Comparison of ENCODE assay signal across 14 mouse cellular contexts in genomic region chr3:103787225-103787624, GRCm38 (mm10). TPM values are rescaled to one million over a fixed set of nuclear protein-coding genes. Genes with fewer than 3 reads are reported as not detected.
DNase-seq lines count a peak whose midpoint lies in the region; ATAC-seq and TF ChIP-seq lines count a peak whose summit lies in the region.
"Had no signal": no experiment of that assay in that cellular context is flagged by ENCODE, and none has a peak within 500 bp of the region (broad histone marks: within the 10 kb centered on the region; RNA-seq: fewer than 3 reads in every experiment).

No protein-coding gene starts in this region.

- H3K4me3 ChIP-seq in gastrocnemius, adult 2 months = peak overlapping the region; percentile 96
- peak overlapping the region; percentile 13; the same call in 1 of the 2 replicates for H3K4me3 ChIP-seq in liver, embryonic 12.5 days
- H3K4me3 ChIP-seq in liver, postnatal 0 days (ENCODE audit: low read depth, low read length) = peak overlapping the region; percentile 19; the same call in 1 of the 2 replicates
- no peak overlapping the region for H3K4me3 ChIP-seq in stomach, embryonic 15.5 days (replicated peaks)

- no peak for DNase-seq in gastrocnemius, adult 2 months
- DNase-seq in gastrocnemius, postnatal 25 days = no peak
- DNase-seq in liver = no peak
- DNase-seq in liver, postnatal 0 days = no peak
- no peak for DNase-seq in cerebellum, adult 9-11 months
- DNase-seq in layer of hippocampus, postnatal 36 days = no peak
- DNase-seq: cerebellum, postnatal 36 days; gastrocnemius, postnatal 10 days; kidney, postnatal 10 days had no signal

- H3K9me3 ChIP-seq in liver, embryonic 12.5 days (replicated peaks) = no peaks in the 10 kb centered on the region
- no peaks in the 10 kb centered on the region for H3K9me3 ChIP-seq in liver, postnatal 0 days (ENCODE audit: low read length)
- H3K9me3 ChIP-seq in stomach, embryonic 15.5 days = no peaks in the 10 kb centered on the region

- TF ChIP-seq CTCF in gastrocnemius, adult 2 months (IDR thresholded peaks at IDR 0.05) = no peak
- TF ChIP-seq CTCF in liver, postnatal 0 days (IDR thresholded peaks at IDR 0.05; ENCODE audit: low read depth) = no peak

- intact Hi-C loops in gastrocnemius, adult 2 months (cut with DNase I) = no loop called here

- ATAC-seq in liver, embryonic 12.5 days = no peak
- ATAC-seq in liver, postnatal 0 days = no peak
- ATAC-seq in stomach, embryonic 15.5 days (ENCODE audit: insufficient read depth, low FRiP score, low read depth) = no peak

- H3K27ac ChIP-seq in gastrocnemius, adult 2 months = peak overlapping the region; percentile 93
- H3K27ac ChIP-seq in liver, embryonic 12.5 days = peak overlapping the region; percentile 52; the same call in 1 of the 2 replicates
- H3K27ac ChIP-seq in liver, postnatal 0 days (ENCODE audit: low read depth) = peak overlapping the region; percentile 50
- H3K27ac ChIP-seq in stomach, embryonic 15.5 days = peak overlapping the region; percentile 21; the same call in 1 of the 2 replicates
- H3K27ac ChIP-seq: hindbrain, embryonic 14.5 days had no signal

- peak; percentile 44; the same call in 1 of the 2 replicates for TF ChIP-seq EP300 in liver, postnatal 0 days (IDR thresholded peaks at IDR 0.05; ENCODE audit: low read depth)

- H3K4me2 ChIP-seq in liver, embryonic 12.5 days = peak overlapping the region; percentile 28
- H3K4me2 ChIP-seq in liver, postnatal 0 days (ENCODE audit: low read depth, low read length) = peak overlapping the region; percentile 71
- H3K4me2 ChIP-seq in stomach, embryonic 15.5 days = no peak overlapping the region
- H3K4me2 ChIP-seq: hindbrain, embryonic 14.5 days had no signal

- 50% methylated on average over 7 of the region's 7 CpGs for WGBS in liver, embryonic 12.5 days (ENCODE audit: insufficient replicate concordance)
- 35% methylated on average over 7 of the region's 7 CpGs for WGBS in liver, postnatal 0 days (ENCODE audit: insufficient replicate concordance)
- WGBS in stomach, embryonic 15.5 days = 63% methylated on average over 7 of the region's 7 CpGs

- H3K4me1 ChIP-seq in liver, embryonic 12.5 days = peaks cover 82% of the 10 kb centered on the region
- peaks cover 59% of the 10 kb centered on the region for H3K4me1 ChIP-seq in liver, postnatal 0 days (ENCODE audit: insufficient read depth)
- peaks cover 11% of the 10 kb centered on the region; the same call in 1 of the 2 replicates for H3K4me1 ChIP-seq in stomach, embryonic 15.5 days

- H3K36me3 ChIP-seq in liver, embryonic 12.5 days = peaks cover 25% of the 10 kb centered on the region
- peaks cover 3% of the 10 kb centered on the region; the same call in 1 of the 2 replicates for H3K36me3 ChIP-seq in liver, postnatal 0 days (replicated peaks; ENCODE audit: insufficient read depth, low read length)
- no peaks in the 10 kb centered on the region for H3K36me3 ChIP-seq in stomach, embryonic 15.5 days

- H3K9ac ChIP-seq in liver, embryonic 12.5 days = 0 out of 2 replicates have a peak overlapping the region, but pooled peaks have one; percentile 7
- H3K9ac ChIP-seq in liver, postnatal 0 days (replicated peaks) = no peak overlapping the region; the same call in 1 of the 2 replicates
- no peak overlapping the region for H3K9ac ChIP-seq in stomach, embryonic 15.5 days
- H3K9ac ChIP-seq: hindbrain, embryonic 14.5 days had no signal

- H3K27me3 ChIP-seq in liver, embryonic 12.5 days (replicated peaks) = no peaks in the 10 kb centered on the region
- no peaks in the 10 kb centered on the region for H3K27me3 ChIP-seq in liver, postnatal 0 days (ENCODE audit: insufficient read depth, low read length)
- no peaks in the 10 kb centered on the region for H3K27me3 ChIP-seq in stomach, embryonic 15.5 days (replicated peaks)

RNA-seq across cellular contexts. Expression of gene Hipk1, which starts 4.1 kb away (rescaled TPM):
- total RNA-seq in gastrocnemius, adult 2 months (2021) = 10 to 100 TPM; 67.2 to 73.7 TPM
- total RNA-seq in gastrocnemius, postnatal 25 days (2021) = 10 to 100 TPM; 53.5 to 56.8 TPM
- 17.7 and 18.1 TPM in 2 replicates for polyA plus RNA-seq in liver, embryonic 12.5 days (2016; fragmentation: Nextera tagmentation; extraction: Ambion mirVana)
- 7.6 and 8.3 TPM in 2 replicates for polyA plus RNA-seq in liver, postnatal 0 days (2015; fragmentation: Nextera tagmentation; extraction: Ambion mirVana)
- 10.1 and 11.1 TPM in 2 replicates for polyA plus RNA-seq in stomach, embryonic 15.5 days (2015; fragmentation: Nextera tagmentation; extraction: Ambion mirVana)
- 100 to 1,000 TPM; 122 to 138 TPM for total RNA-seq in layer of hippocampus, postnatal 36 days (2021)

RNA-seq across cellular contexts. Expression of gene Dclre1b, which starts 22.0 kb away (rescaled TPM):
- total RNA-seq in gastrocnemius, adult 2 months (2021) = 1 to 10 TPM; 6.4 to 8.6 TPM
- 1 to 10 TPM; 2.8 to 5.0 TPM for total RNA-seq in gastrocnemius, postnatal 25 days (2021)
- 28.4 and 30.8 TPM in 2 replicates for polyA plus RNA-seq in liver, embryonic 12.5 days (2016; fragmentation: Nextera tagmentation; extraction: Ambion mirVana)
- polyA plus RNA-seq in liver, postnatal 0 days (2015; fragmentation: Nextera tagmentation; extraction: Ambion mirVana) = 19.0 and 22.8 TPM in 2 replicates
- polyA plus RNA-seq in stomach, embryonic 15.5 days (2015; fragmentation: Nextera tagmentation; extraction: Ambion mirVana) = 21.7 and 24.1 TPM in 2 replicates
- total RNA-seq in layer of hippocampus, postnatal 36 days (2021) = 10 to 100 TPM in 1 of 2 experiments, 1 to 10 TPM in 1; 5.9 to 14.0 TPM

RNA-seq across cellular contexts. Expression of gene Ap4b1, which starts 22.1 kb away (rescaled TPM):
- 1 to 10 TPM; 7.1 to 8.8 TPM for total RNA-seq in gastrocnemius, adult 2 months (2021)
- total RNA-seq in gastrocnemius, postnatal 25 days (2021) = 10 to 100 TPM in 1 of 2 experiments, 1 to 10 TPM in 1; 7.0 to 11.5 TPM
- 18.7 and 19.4 TPM in 2 replicates for polyA plus RNA-seq in liver, embryonic 12.5 days (2016; fragmentation: Nextera tagmentation; extraction: Ambion mirVana)
- polyA plus RNA-seq in liver, postnatal 0 days (2015; fragmentation: Nextera tagmentation; extraction: Ambion mirVana) = 12.5 and 14.1 TPM in 2 replicates
- 19.5 and 19.6 TPM in 2 replicates for polyA plus RNA-seq in stomach, embryonic 15.5 days (2015; fragmentation: Nextera tagmentation; extraction: Ambion mirVana)
- 10 to 100 TPM; 11.7 to 12.8 TPM for total RNA-seq in layer of hippocampus, postnatal 36 days (2021)

RNA-seq across cellular contexts. Expression of gene Gm43064, which starts 22.1 kb away (rescaled TPM):
- under 1 TPM; 0.46 to 0.47 TPM for total RNA-seq in gastrocnemius, adult 2 months (2021)
- under 1 TPM; 0.29 to 0.43 TPM for total RNA-seq in gastrocnemius, postnatal 25 days (2021)
- polyA plus RNA-seq in liver, embryonic 12.5 days (2016; fragmentation: Nextera tagmentation; extraction: Ambion mirVana) = 0.56 and 0.60 TPM in 2 replicates
- polyA plus RNA-seq in liver, postnatal 0 days (2015; fragmentation: Nextera tagmentation; extraction: Ambion mirVana) = 0.12 TPM in 1 of 2 replicates, not detected in the other
- 0.19 and 0.68 TPM in 2 replicates for polyA plus RNA-seq in stomach, embryonic 15.5 days (2015; fragmentation: Nextera tagmentation; extraction: Ambion mirVana)
- under 1 TPM; 0.25 to 0.58 TPM for total RNA-seq in layer of hippocampus, postnatal 36 days (2021)
- total RNA-seq: gastrocnemius, postnatal 10 days had no signal
- polyA plus RNA-seq: C2C12 had no signal

RNA-seq across cellular contexts. Expression of gene Bcl2l15, which starts 45.2 kb away (rescaled TPM):
- under 1 TPM; 0.23 to 0.73 TPM for total RNA-seq in gastrocnemius, adult 2 months (2021)
- total RNA-seq in gastrocnemius, postnatal 25 days (2021) = under 1 TPM; 0.56 to 0.70 TPM
- 1.6 and 1.7 TPM in 2 replicates for polyA plus RNA-seq in liver, embryonic 12.5 days (2016; fragmentation: Nextera tagmentation; extraction: Ambion mirVana)
- 0.07 and 0.54 TPM in 2 replicates for polyA plus RNA-seq in liver, postnatal 0 days (2015; fragmentation: Nextera tagmentation; extraction: Ambion mirVana)
- polyA plus RNA-seq in stomach, embryonic 15.5 days (2015; fragmentation: Nextera tagmentation; extraction: Ambion mirVana) = 0.23 and 0.68 TPM in 2 replicates
- total RNA-seq in layer of hippocampus, postnatal 36 days (2021) = 1 to 10 TPM; 1.5 to 2.1 TPM
- total RNA-seq: adrenal gland, postnatal 36 days had no signal

Comparison
In these comparisons a context has a peak if more than half of its experiments do, and no peak if none do; other contexts are left out.
1. H3K27ac ChIP-seq: peak in every context shown above with its lines; median percentile 93 in gastrocnemius, adult 2 months; 52 in liver, embryonic 12.5 days; 50 in liver, postnatal 0 days; 21 in stomach, embryonic 15.5 days.